Mouse (Mus musculus): ENCODE results near the gene Cdh13. TPM values are rescaled to one million over a fixed set of nuclear protein-coding genes. Genes with fewer than 3 reads are reported as not detected.
"Not testable (repeated sequence)": the region's sequence is repeated elsewhere in the genome, so short reads cannot be mapped to it uniquely, and the experiment has no call there.

The Cdh13 gene
- total RNA-seq, 2 experiments from 2014 or later = 5.9 to 6.2 TPM

DNA sequence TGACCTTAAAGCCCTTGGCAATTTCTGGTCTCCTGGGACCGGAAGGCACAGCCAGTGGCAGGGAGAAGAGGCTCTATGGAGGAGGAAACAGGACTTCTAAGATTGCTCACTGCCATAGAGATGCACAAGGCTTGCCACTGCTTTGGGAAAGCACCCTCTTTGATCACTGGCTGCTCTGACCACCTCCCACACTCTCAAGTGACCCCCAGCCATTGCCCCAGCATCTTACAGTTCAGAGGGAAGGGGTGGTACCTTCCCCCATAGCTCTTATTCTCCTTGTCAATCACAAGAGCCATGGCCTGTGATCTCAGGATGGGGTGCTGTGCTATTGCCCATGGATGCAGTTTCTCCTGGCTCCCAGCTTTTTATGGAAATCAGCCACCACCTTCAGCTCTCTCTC, 406.3 kb downstream of the Cdh13 start:
- no peak for DNase-seq

DNA sequence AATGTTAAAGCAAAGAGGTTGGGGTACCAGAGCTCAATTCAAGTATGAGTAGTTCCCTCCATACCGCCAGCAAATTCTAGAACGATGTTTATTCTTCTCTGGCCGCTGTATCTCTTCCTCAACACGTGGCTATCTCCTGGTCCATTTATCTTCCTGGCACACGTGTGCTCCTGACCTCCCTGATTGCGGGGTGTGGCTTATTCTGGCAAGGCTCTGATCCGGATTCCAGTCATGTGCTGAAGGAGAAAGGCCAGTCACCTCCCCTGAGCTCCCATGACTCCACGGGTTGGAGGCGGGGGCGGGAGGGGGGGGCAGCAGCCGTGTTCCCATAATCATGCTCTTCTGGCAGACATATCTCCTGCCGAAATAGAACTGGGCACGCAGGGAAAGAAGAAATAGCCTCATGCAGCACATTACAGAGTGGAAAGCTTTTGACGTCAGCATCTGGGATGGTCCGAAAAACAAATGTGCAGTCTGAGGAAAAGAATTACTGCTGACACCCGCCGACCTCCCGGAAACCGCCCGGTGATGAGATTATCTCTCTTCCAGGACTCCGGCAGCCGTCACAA, 417.9 kb downstream of the Cdh13 start:
- DNase-seq = peak; percentile 29 to 31

DNA sequence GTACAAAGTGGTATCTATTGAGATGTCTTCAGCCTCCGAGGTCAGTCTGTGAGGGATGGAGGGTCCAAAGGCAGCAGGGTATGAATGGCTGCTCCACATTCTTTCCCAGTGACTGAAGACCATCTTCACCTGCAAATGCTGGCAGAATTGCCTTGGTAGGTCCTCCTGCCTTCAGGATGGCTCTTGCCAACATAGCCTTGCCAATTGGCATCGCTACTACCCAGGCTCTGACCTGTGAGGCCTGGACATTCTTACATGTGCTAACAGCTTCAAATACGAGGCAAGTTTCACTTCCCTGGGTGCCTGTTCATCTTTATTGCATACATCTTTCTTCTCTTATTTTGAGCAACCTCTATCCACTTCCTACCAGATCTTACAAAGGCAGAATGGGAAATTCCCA, 425.8 kb downstream of the Cdh13 start:
- DNase-seq = no peak

DNA sequence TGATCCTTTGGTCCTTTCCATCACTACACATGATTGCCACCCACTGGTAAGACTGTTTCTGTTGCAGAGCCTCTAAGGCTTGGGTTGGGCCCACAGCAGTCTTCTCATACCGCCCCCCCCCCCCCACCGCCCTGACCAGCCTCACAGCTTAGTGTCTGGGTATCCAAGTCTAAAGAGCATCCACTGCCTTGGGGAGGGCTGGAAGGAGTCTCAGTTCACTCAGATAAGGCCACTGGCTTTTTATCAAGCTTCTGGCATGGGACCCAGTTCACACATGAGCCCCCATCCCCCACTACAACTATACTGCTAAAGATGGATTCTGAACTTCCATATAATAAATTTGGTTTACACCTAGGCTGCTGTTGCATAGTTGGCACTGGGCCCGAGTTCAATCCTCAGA, 428.1 kb downstream of the Cdh13 start:
- DNase-seq = no peak

DNA sequence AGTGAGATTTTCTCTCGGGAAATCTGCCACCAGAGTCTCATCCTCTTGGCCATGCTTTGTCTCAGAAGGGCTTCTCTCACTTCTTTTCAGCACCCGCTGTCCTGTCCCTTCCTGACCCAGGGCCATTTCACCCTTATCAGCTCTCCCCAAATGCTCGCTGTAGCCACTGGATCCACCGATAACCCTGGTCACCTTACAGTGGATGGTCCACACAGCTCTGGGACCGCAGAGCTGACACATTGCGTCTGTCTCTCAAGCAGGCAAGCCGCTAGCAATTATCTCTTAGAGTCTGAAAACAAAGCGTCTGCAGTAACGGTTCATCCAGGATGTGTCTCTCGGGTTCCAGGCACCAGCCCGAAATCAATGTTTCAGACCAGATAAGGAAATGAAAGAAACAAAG, 429.6 kb downstream of the Cdh13 start:
- DNase-seq = no peak

DNA sequence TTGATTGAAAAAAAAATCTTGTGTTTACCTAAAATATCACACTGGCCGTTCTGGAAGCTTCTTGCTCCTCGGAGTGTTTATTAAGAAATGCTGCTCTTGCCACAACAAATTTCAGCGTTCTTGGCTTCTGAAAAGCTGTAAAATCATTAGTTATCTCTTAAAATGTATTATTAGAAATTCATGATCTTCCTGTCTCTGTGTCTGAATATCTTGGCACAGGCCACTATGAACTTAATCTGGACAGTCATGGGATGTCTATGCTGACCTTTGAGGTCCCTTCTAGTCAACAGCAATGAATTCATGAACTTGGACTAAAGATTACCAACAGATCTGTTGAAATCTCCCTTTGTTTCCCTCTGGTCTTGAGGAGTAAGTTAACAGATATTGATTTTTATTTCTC, 430.1 kb downstream of the Cdh13 start:
- no peak for DNase-seq

DNA sequence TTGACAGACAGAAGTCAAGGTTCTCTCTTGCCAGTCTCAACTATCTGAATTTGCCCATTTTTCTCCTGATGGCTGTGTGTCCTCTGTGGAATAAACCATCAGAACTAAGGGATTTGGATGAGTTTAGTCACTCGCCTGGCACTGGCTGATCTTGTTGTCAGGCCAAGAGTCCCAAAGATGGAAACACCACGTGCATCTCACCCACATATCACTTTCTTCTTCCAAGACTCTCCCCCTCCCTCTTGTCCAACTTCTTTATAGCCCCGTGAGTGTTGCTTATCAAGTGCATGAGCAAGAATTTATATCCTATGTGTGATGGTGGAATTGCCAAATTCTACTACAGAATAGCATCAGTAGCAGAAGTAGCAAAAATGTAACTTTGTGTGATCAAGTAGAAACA, 439.4 kb downstream of the Cdh13 start:
- no peak for DNase-seq

DNA sequence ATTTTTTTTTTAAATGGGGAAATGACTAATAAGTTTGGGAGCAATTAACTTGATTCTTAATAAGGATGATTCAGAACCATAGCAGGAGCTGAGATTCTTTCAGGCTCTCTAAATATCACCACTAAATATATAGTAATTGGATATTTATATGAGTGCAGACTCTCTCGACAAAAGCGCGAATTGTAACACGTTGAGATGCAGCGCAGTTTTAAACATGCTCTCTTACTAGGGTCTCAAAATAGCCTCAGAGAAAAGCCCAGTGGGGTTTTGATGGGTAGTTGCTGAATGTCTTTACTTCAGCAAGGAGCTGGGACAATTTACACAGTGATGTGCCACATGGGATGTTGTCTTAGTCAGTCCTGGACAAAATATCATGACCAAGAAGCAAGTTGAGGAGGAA, 442.1 kb downstream of the Cdh13 start:
- DNase-seq = no peak

DNA sequence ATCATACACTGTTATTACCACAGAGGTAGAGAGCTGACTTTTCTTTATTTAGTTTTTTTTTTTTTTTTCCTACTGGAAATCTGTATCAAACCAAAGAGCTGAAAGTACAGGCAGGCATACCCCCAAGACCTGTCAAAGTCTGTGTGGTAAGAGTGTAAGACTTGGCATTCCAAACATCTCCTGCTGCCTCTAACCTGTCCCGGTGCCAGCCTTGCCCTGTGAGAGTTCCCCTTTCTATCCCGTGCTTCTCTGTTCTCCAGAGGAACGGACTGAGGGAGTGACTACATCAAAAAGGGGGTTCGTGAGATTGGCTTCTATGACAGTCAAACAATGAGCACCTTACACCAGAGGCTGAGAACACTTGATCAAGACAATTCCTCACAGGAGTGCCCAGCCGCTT, 458.2 kb downstream of the Cdh13 start:
- DNase-seq = no peak

DNA sequence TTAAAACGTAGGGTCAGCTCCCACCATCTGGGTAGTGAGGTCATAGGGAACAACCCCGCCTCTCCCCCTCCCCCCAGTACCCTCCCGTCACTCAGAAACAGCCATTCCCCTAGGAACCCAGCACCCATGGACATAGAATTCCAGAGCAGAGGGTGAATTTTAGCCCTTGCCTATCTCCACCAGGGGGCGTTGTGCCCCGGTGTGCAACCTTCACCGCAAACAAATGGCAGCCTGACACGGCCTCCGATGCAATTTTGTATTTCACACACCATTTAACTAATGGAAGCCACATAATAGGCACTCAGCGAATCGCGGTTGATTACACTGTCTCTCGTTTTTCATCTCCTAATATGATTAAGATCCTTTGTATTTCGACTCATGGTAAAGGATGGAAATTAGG, 461.5 kb downstream of the Cdh13 start:
- no peak for DNase-seq

DNA sequence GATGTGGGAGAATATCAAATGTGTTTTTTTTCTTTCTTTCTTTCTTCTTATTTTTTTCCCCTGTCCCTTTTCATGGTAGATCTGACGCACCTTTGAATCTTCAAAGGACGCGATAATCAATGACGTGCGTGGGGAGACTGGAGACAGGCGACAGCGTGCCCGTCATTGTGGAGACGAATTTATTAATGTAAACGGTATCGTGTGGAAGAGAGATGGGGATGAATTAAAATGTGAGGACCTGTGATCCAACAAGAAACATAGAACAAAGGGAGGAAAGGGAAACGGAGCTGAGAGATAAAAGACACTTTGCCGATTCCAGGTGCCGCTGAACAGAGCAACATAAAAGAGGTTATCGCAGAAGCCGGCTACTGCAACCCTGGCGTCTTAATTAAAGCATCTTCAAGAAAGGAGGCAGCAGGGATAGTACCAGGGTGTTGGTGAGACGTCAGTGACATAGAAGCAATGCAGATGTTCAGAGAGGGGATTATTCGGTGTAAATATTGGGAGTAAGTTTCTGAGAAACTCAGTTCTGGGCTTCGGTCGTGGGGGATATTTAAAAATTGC, 464.6 kb downstream of the Cdh13 start:
- DNase-seq = no peak

DNA sequence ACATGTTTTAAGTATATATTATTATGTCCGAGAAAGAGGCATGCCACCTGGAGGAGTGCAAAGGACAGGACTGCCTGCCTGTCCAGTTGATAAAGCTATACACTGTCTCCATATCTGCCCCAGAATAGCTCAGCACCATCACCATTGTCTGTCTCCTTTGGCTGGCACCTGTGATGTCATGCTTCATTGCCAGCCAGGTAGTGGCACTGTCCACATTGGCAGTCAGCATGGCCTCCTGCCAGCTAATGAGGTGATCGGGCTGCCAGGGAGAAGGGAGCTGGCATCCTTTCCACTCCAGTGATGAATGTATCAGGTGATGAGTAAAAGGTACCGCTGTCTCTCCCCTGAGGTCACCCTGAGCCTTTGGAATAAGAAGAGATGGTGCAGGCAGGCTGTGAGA, 465.7 kb downstream of the Cdh13 start:
- DNase-seq = no peak

DNA sequence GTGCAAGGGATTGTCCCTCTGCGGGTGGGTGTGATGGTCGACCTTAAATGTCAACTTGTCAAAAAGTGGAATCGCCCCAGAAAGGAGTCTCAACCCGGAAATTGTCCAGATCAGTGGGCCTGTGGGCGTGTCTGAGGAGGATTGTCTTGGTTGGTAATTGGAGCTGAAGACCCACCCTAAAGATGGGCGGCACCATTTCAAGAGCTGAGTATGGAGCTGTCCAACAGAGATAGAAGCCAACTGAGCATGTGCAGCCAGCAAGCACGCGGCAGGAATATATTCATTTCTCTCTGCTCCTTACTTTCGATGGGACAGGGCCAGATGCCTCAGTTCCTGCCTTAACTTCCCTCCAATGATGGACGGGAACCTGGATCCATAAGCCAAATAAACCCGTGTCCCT, 466.3 kb downstream of the Cdh13 start:
- no peak for DNase-seq

DNA sequence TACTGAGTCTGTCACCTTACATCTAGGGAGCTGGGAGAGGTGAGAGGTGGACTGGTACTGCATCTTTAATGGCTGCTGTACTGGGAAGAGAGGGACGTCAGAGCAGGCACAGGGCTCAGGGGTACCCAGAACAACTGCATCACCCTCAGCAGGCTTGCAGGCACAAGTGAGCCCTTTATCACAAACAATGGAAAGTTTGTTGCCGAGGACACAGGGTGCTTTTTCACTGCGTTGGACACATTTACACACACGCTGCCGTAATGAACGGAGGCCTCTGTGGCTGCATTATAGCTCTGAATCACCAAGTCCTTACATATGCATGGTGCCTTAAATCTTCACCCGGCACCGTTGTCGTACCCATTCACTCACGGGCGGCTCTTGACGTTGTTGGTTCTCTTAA, 470.2 kb downstream of the Cdh13 start:
- no peak for DNase-seq

DNA sequence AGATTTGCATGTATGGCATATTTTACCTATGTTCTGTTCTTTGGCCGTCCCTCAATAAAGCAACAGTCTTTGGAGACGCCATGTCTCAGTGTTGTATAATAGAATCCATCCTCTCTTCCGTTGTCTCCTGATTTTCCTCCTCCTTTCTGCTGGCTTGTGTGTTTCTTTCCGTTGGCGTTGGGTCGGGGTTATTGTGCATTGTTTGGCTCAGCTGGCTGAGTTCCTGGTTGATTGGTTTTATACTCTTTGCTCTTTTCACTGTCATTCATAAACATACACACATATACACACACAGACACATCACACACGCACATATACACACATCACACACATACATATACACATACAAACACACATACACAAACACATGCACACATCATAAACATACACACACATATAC, 470.6 kb downstream of the Cdh13 start:
- DNase-seq = no peak

DNA sequence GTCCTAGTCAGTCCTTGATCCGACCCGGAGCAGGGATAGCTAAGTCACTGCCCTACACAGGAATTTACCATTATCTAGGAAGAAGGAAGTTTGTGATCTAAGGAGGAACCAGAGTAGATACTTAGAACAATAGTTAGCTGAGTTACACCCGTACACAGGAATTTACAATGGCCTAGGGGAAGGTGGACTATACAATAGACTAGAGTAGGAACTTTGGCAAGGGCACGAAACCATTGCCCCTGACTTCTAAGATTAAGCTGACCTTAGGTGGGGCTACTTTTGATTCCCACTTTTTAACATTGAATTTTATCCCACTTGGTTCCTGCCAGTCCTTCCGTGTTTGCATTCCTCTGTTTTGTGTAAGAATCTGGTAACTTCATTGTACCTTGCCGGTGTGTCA, 494.0 kb downstream of the Cdh13 start:
- DNase-seq = not testable (repeated sequence)

DNA sequence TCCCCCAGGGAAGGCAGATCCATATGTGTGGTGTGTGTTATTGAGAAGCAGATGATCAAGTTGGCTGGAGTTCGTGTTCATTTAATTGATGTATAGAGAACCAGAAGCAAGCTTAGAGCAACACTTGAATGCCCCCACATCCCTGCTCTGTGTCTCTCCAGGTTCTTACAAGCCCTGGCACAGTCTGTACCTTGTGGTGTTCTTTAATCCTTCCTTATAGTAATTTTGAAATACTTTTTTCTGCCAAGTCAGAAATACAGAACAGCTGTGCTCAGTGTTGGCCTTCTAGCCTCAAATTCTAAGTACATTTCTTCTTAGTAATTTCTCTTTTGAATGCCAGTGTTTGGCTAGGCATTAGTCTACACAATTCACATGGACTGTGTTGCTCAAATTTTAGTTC, 494.8 kb downstream of the Cdh13 start:
- DNase-seq = no peak

DNA sequence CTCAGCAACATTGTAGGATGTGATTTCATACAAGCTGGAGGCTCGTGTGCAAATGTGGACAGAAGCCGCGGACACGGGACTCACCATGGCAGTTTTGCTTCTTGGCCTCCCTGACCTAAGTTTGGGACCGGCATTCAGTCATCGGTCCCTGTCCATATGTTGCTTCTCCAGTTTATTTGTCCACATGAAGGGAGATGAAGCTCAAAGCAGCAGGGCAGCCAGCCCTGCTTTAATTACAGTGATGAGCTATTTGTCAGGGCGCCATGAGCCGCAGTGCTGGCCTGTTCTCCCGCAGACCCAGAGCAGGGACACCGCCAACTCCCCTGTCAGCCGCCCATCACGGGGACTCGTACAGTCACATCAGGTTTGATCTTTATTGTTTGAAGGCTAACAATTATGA, 502.1 kb downstream of the Cdh13 start:
- DNase-seq = no peak

DNA sequence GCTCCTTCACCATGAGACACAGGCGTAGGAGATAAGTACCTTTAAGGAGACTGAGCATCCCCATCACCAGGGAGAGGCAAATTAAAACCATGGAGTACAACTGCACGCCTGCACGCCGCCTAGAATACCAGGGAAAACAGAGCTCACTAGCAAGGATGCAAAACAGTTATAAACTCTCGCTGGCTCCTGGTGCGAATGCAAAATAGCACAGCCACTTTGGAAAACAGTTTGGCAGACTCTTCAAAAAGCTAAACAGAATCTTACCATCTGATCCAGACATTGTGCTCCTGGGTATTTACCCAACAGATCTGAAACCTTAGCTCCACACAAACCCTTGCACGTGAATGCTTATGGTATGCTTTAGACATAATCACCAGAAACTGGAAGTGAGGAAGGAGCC, 506.1 kb downstream of the Cdh13 start:
- no peak for DNase-seq

DNA sequence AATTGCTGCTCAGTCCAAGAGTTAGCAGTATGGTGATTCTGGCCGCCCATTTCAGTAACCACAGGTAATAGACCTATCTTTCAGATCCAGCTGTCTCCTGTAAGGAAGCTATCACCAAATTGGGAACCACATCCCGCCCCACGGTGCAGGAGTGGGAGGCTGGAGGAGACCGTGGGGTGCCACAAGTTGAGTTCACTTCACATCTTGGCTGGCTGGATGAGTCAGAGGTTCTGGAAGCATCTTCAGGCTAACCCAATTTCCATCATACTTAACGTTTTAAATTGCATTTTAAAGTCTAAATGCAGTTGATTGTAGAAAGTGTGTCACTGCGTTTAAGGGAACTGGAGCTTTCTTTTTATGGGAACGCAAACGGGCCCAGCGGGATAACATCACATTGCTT, 511.4 kb downstream of the Cdh13 start:
- DNase-seq = no peak

DNA sequence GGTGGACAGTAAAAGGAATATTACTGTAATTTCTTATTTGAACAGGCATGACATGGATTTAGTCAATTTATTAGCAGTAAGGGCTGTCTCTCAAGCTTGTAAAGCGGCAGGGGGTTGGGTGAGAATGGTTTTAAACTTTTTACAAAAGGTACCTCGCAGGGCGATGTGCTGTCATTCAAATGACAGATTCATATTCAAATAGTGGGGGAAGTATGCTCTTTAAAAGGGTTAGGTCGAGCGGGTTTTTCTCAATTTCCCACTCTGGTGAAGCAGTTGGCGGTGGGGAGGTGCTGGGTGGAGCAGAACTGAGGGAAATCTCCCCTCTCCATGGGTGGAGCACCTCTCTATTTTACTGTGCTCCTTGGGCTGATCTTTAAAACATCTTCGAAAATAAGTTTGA, 513.0 kb downstream of the Cdh13 start:
- DNase-seq = no peak

DNA sequence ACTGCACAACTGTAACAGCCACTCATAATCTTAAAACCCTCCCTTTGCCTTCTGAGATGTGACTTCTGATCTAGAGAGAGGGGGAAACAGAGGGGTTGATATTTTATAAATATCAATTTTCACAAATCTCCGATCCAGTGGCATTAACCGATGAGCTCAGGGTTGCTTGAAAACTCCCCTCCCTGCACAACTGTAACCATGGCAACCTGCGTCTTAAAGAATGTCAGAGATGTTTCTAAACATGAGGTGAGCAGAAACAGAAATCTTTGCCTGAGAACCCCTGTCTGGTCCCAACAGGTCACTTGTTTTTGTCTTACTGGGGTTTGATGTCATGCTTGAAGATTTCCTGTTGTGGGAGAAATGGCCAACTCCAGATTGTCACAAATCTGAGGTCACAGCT, 513.6 kb downstream of the Cdh13 start:
- no peak for DNase-seq

DNA sequence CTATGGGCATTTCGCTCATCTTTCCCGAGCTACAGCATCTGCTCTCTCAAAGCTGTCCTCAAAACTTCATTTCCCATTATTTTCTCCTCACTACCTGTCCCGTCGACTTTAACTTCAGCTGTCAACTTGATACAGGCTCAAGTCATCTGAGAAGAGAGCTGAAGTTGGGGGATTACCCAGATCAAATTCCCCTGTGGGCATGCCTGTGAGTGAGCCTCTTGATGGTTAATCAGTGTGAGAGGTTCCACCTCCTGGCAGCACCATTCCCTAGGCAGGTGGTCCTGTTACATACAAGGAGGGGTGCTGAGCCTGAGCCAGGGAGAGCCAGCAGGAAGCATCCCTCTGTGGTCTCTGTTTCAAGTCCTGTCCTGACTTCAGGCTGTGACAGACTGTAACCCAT, 519.6 kb downstream of the Cdh13 start:
- DNase-seq = no peak

DNA sequence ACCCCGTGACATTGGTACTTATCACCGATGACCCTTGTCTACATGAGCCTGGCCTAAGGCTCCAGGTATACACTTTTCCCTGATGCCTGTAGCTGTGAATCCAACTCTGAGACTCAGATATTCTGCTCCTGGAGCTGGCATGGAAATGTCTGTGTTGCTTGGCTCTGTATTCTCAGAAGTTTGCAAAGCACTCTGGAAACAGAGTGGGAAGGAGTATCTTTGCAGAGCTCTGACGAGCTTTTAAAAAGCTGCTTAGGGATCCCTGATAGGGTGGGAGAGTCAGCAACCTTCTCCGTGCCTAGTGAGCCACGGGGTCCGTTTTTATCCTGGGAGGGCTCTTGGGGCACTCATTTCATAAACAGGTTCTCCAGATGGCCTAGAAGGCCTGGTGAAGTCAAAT, 526.1 kb downstream of the Cdh13 start:
- DNase-seq = no peak

DNA sequence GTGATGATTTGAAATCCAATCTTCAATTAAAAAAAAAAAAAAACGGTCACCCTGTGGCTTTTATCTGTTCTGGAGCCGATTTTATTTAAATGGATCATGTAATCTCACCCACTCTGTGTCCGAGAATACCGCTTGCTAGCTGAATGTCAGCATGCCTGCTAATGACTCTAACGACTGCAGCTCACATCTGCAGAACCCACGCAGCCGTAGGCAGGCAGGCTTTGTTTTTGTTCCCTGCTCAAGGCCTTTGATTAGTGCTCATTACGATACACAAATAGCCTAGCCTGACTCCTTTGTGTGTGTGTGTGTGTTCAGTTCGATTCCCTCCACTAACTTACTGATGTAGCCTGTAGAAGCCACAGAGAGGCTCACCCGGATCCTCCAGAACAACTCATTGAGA, 531.5 kb downstream of the Cdh13 start:
- DNase-seq = no peak

Data from adrenal gland, postnatal 36 days (tissue).